Mouse (Mus musculus): ENCODE measurements around the gene Tbc1d14. TPM values are rescaled to one million over a fixed set of nuclear protein-coding genes. Genes with fewer than 3 reads are reported as not detected.

Gene Tbc1d14
- polyA plus RNA-seq, 1 experiment from 2014 or later, result 9.3 TPM

- Histone ChIP-seq H3K36me3 (ENCODE audit: control insufficient read depth, insufficient read depth) (no peaks in the 10 kb centered on the region), H3K4me1 (ENCODE audit: control insufficient read depth, low read depth, low read length) (no peaks in the 10 kb centered on the region; the same call in 1 of the 2 replicates), H3K27me3 (ENCODE audit: control insufficient read depth, insufficient read depth, low read depth, low read length) (no peaks in the 10 kb centered on the region; the same call in 1 of the 2 replicates), H3K27ac (ENCODE audit: low read length) (no peak overlapping the region), H3K4me2 (ENCODE audit: low read depth, low read length) (no peak overlapping the region), H3K9ac (ENCODE audit: low read depth, low read length) (no peak overlapping the region), H3K4me3 (ENCODE audit: low read depth, low read length) (no peak overlapping the region), H3K9me3 (replicated peaks; ENCODE audit: control insufficient read depth, low read length) (no peaks in the 10 kb centered on the region)
- ATAC-seq (ENCODE audit: low read depth), result no peak
- 54% methylated on average over 6 of the region's 6 CpGs for WGBS (ENCODE audit: insufficient replicate concordance)
These were observed 143.2 kb downstream of the Tbc1d14 start for GRCm38 (mm10) chr5:36449710-36450358.

GRCm38 (mm10) chr5:36447872-36448271 lies 145.2 kb downstream of the Tbc1d14 start:
- H3K9me3 ChIP-seq (replicated peaks; ENCODE audit: control insufficient read depth, low read length), result no peaks in the 10 kb centered on the region
- ATAC-seq (ENCODE audit: low read depth), result no peak
- H3K4me1 ChIP-seq (ENCODE audit: control insufficient read depth, low read depth, low read length), result no peaks in the 10 kb centered on the region; the same call in 1 of the 2 replicates
- no peak overlapping the region for H3K9ac ChIP-seq (ENCODE audit: low read depth, low read length)
- H3K4me2 ChIP-seq (ENCODE audit: low read depth, low read length), result no peak overlapping the region
- WGBS (ENCODE audit: insufficient replicate concordance), result 73% methylated on average over 12 of the region's 12 CpGs
- no peaks in the 10 kb centered on the region for H3K36me3 ChIP-seq (ENCODE audit: control insufficient read depth, insufficient read depth)
- H3K27ac ChIP-seq (ENCODE audit: low read length), result no peak overlapping the region
- H3K27me3 ChIP-seq (ENCODE audit: control insufficient read depth, insufficient read depth, low read depth, low read length), result no peaks in the 10 kb centered on the region; the same call in 1 of the 2 replicates
- H3K4me3 ChIP-seq (ENCODE audit: low read depth, low read length), result no peak overlapping the region

- ATAC-seq (ENCODE audit: low read depth), result no peak
- H3K4me2 ChIP-seq (ENCODE audit: low read depth, low read length), result no peak overlapping the region
- 28% methylated on average over 9 of the region's 9 CpGs for WGBS (ENCODE audit: insufficient replicate concordance)
- no peak overlapping the region for H3K9ac ChIP-seq (ENCODE audit: low read depth, low read length)
- no peak overlapping the region for H3K4me3 ChIP-seq (ENCODE audit: low read depth, low read length)
- H3K36me3 ChIP-seq (ENCODE audit: control insufficient read depth, insufficient read depth), result no peaks in the 10 kb centered on the region
- no peaks in the 10 kb centered on the region; the same call in 1 of the 2 replicates for H3K4me1 ChIP-seq (ENCODE audit: control insufficient read depth, low read depth, low read length)
- H3K9me3 ChIP-seq (replicated peaks; ENCODE audit: control insufficient read depth, low read length), result no peaks in the 10 kb centered on the region
- H3K27ac ChIP-seq (ENCODE audit: low read length), result no peak overlapping the region
- H3K27me3 ChIP-seq (ENCODE audit: control insufficient read depth, insufficient read depth, low read depth, low read length), result no peaks in the 10 kb centered on the region; the same call in 1 of the 2 replicates
These were observed 146.7 kb downstream of the Tbc1d14 start for GRCm38 (mm10) chr5:36446166-36446890.

GRCm38 (mm10) chr5:36445028-36445427 lies 148.0 kb downstream of the Tbc1d14 start:
- H3K27me3 ChIP-seq (ENCODE audit: control insufficient read depth, insufficient read depth, low read depth, low read length), result no peaks in the 10 kb centered on the region; the same call in 1 of the 2 replicates
- H3K4me2 ChIP-seq (ENCODE audit: low read depth, low read length), result no peak overlapping the region
- H3K9ac ChIP-seq (ENCODE audit: low read depth, low read length), result no peak overlapping the region
- H3K36me3 ChIP-seq (ENCODE audit: control insufficient read depth, insufficient read depth), result no peaks in the 10 kb centered on the region
- H3K9me3 ChIP-seq (replicated peaks; ENCODE audit: control insufficient read depth, low read length), result no peaks in the 10 kb centered on the region
- H3K4me3 ChIP-seq (ENCODE audit: low read depth, low read length), result no peak overlapping the region
- no peaks in the 10 kb centered on the region for H3K4me1 ChIP-seq (ENCODE audit: control insufficient read depth, low read depth, low read length)
- no peak overlapping the region for H3K27ac ChIP-seq (ENCODE audit: low read length)
- ATAC-seq (ENCODE audit: low read depth), result no peak
- WGBS (ENCODE audit: insufficient replicate concordance), result 23% methylated on average over 8 of the region's 8 CpGs

GRCm38 (mm10) chr5:36444611-36445010 lies 148.5 kb downstream of the Tbc1d14 start:
- Histone ChIP-seq H3K9me3 (replicated peaks; ENCODE audit: control insufficient read depth, low read length) (no peaks in the 10 kb centered on the region), H3K36me3 (ENCODE audit: control insufficient read depth, insufficient read depth) (no peaks in the 10 kb centered on the region), H3K27me3 (ENCODE audit: control insufficient read depth, insufficient read depth, low read depth, low read length) (no peaks in the 10 kb centered on the region; the same call in 1 of the 2 replicates), H3K4me3 (ENCODE audit: low read depth, low read length) (no peak overlapping the region), H3K4me1 (ENCODE audit: control insufficient read depth, low read depth, low read length) (no peaks in the 10 kb centered on the region), H3K9ac (ENCODE audit: low read depth, low read length) (no peak overlapping the region), H3K4me2 (ENCODE audit: low read depth, low read length) (no peak overlapping the region), H3K27ac (ENCODE audit: low read length) (no peak overlapping the region)
- ATAC-seq (ENCODE audit: low read depth), result no peak
- 43% methylated on average over 4 of the region's 4 CpGs for WGBS (ENCODE audit: insufficient replicate concordance)

- ATAC-seq (ENCODE audit: low read depth), result no peak
- H3K4me2 ChIP-seq (ENCODE audit: low read depth, low read length), result no peak overlapping the region
- no peak overlapping the region for H3K27ac ChIP-seq (ENCODE audit: low read length)
- no peaks in the 10 kb centered on the region for H3K36me3 ChIP-seq (ENCODE audit: control insufficient read depth, insufficient read depth)
- H3K4me3 ChIP-seq (ENCODE audit: low read depth, low read length), result no peak overlapping the region
- no peak overlapping the region for H3K9ac ChIP-seq (ENCODE audit: low read depth, low read length)
- H3K9me3 ChIP-seq (replicated peaks; ENCODE audit: control insufficient read depth, low read length), result no peaks in the 10 kb centered on the region
- WGBS (ENCODE audit: insufficient replicate concordance), result 44% methylated on average over 3 of the region's 3 CpGs
- no peaks in the 10 kb centered on the region; the same call in 1 of the 2 replicates for H3K27me3 ChIP-seq (ENCODE audit: control insufficient read depth, insufficient read depth, low read depth, low read length)
- no peaks in the 10 kb centered on the region for H3K4me1 ChIP-seq (ENCODE audit: control insufficient read depth, low read depth, low read length)
These were observed 152.3 kb downstream of the Tbc1d14 start for GRCm38 (mm10) chr5:36440741-36441140.

Other genes with a start within 250 kb of the Tbc1d14 start
- gene Sorcs2, start 195.1 kb downstream of the Tbc1d14 start, polyA plus RNA-seq (2015; fragmentation: Nextera tagmentation; extraction: Ambion mirVana), result 0.76 and 0.99 TPM in 2 replicates
- gene Grpel1, start 128.3 kb downstream of the Tbc1d14 start, polyA plus RNA-seq (2015; fragmentation: Nextera tagmentation; extraction: Ambion mirVana), result 35.1 and 36.7 TPM in 2 replicates
- 0.79 and 1.0 TPM in 2 replicates for gene Tada2b, start 109.0 kb downstream of the Tbc1d14 start, polyA plus RNA-seq (2015; fragmentation: Nextera tagmentation; extraction: Ambion mirVana)
- gene Ccdc96, start 108.7 kb downstream of the Tbc1d14 start, polyA plus RNA-seq (2015; fragmentation: Nextera tagmentation; extraction: Ambion mirVana), result 0.06 and 0.07 TPM in 2 replicates
- 22.6 and 23.2 TPM in 2 replicates for gene D5Ertd579e, start 102.7 kb upstream of the Tbc1d14 start, polyA plus RNA-seq (2015; fragmentation: Nextera tagmentation; extraction: Ambion mirVana)
- gene Bloc1s4, start 155.4 kb upstream of the Tbc1d14 start, polyA plus RNA-seq (2015; fragmentation: Nextera tagmentation; extraction: Ambion mirVana), result 11.3 and 12.6 TPM in 2 replicates
- gene Mrfap1, start 203.5 kb upstream of the Tbc1d14 start, polyA plus RNA-seq (2015; fragmentation: Nextera tagmentation; extraction: Ambion mirVana), result 106 and 110 TPM in 2 replicates
- 17.4 and 21.7 TPM in 2 replicates for gene Man2b2, start 237.4 kb upstream of the Tbc1d14 start, polyA plus RNA-seq (2015; fragmentation: Nextera tagmentation; extraction: Ambion mirVana)

Measured in liver, embryonic 16.5 days (tissue).